Mouse (Mus musculus) intestine, postnatal 0 days (tissue): ENCODE measurements around the gene Srd5a3. TPM values are rescaled to one million over a fixed set of nuclear protein-coding genes. Genes with fewer than 3 reads are reported as not detected.

Experiments
- ATAC-seq: fragments of 200-750 bp; cut with Nextera tagmentation; 2 replicates; pipeline ENCODE4 v1.8.0; 2017; ENCODE audit warnings: mild to moderate bottlenecking, moderate TSS enrichment, moderate library complexity
- H3K27ac ChIP-seq: fragments of 300-500 bp; sonication (generic); 2 replicates; pipeline ENCODE4 v1.5.1; 2014; ENCODE audit warnings: mild to moderate bottlenecking, low read depth, low read length, moderate library complexity
- H3K27me3 ChIP-seq: fragments of 300-500 bp; sonication (generic); replicated peaks from 2 replicates; pipeline ENCODE4 v1.6.1; 2014; ENCODE audit warnings: low read length, mixed read lengths; ENCODE audit not compliant: control insufficient read depth, insufficient read depth
- H3K36me3 ChIP-seq: fragments of 300-500 bp; sonication (generic); 2 replicates; pipeline ENCODE4 v1.6.1; 2014; ENCODE audit warnings: mild to moderate bottlenecking, moderate library complexity; ENCODE audit not compliant: control insufficient read depth, insufficient read depth
- H3K4me1 ChIP-seq: fragments of 300-500 bp; sonication (generic); replicated peaks from 2 replicates; pipeline ENCODE4 v1.6.1; 2014; ENCODE audit warnings: antibody characterized with exemption, low read length, mixed read lengths; ENCODE audit not compliant: control insufficient read depth, insufficient read depth
- H3K4me2 ChIP-seq: fragments of 300-500 bp; sonication (generic); replicated peaks from 2 replicates; pipeline ENCODE4 v1.6.1; 2014; ENCODE audit warnings: low read depth, mild to moderate bottlenecking, moderate library complexity
- H3K4me3 ChIP-seq: fragments of 300-500 bp; sonication (generic); 2 replicates; pipeline ENCODE4 v1.5.1; 2014; ENCODE audit warnings: low read depth, low read length
- H3K9ac ChIP-seq: fragments of 300-500 bp; sonication (generic); 2 replicates; pipeline ENCODE4 v1.6.1; 2014; ENCODE audit warnings: mild to moderate bottlenecking, low read depth, low read length
- H3K9me3 ChIP-seq: fragments of 300-500 bp; sonication (generic); 2 replicates; pipeline ENCODE4 v1.6.1; 2016; ENCODE audit warnings: mixed run types; ENCODE audit not compliant: control insufficient read depth
- CTCF ChIP-seq: sonication (generic); IDR thresholded peaks from 2 replicates; pipeline ENCODE4 v1.5.1; 2016; ENCODE audit warnings: low read depth, mild to moderate bottlenecking, control low read depth, antibody characterized with exemption, moderate library complexity
- WGBS: fragments of 180-500 bp; shearing (Covaris S2); extraction: QIAGEN DNeasy Blood & Tissue Kit; methylation state at CpG from one replicate; pipeline ENCODE4 v1.1.7; 2014; 5-methylcytosine and 5-hydroxymethylcytosine counted together
- polyA plus RNA-seq: library from polyadenylated mRNA; unstranded; fragments of >200 nt; fragmentation: Nextera tagmentation; extraction: Ambion mirVana; gene quantifications from 2 replicates; pipeline ENCODE4 v1.2.1, GENCODE M21; 2015

Gene Srd5a3
- polyA plus RNA-seq, 1 experiment from 2014 or later: 44.1 TPM

DNA sequence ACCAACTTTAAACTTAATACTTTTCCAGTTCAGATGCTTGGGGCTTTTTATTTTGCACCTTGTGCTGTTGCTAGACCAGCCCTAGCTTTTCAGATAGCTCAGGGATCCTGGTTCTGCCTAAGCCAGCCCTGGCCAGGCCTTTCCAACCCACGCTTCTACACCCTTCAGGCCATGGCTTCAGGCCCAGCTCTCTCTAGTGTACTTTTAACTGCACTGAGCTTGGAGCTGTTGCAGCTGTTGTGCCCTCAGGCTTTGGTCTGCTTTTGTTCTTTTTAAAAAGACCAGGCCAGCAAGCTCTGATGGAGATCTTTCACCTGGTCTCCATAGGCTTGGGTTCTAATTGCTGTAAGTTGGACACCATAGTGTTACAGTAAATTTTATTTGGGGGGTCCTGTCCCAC, 4.4 kb upstream of the Srd5a3 start:
- WGBS: 81% methylated on average over 1 of the region's 1 CpGs

GRCm38 (mm10) chr5:76136271-76136670, 3.8 kb upstream of the Srd5a3 start:
- H3K4me2 ChIP-seq: no peak overlapping the region
- TF ChIP-seq CTCF: no peak
- no peak for ATAC-seq
- H3K9me3 ChIP-seq: no peaks in the 10 kb centered on the region
- WGBS: 92% methylated on average over 3 of the region's 3 CpGs
- no peaks in the 10 kb centered on the region for H3K36me3 ChIP-seq
- no peak overlapping the region for H3K9ac ChIP-seq
- no peaks in the 10 kb centered on the region for H3K27me3 ChIP-seq
- no peak overlapping the region for H3K4me3 ChIP-seq
- peaks cover 11% of the 10 kb centered on the region; the same call in 1 of the 2 replicates for H3K4me1 ChIP-seq
- no peak overlapping the region for H3K27ac ChIP-seq

More for the DNA sequence above, 4.4 kb upstream of the Srd5a3 start:
- Histone ChIP-seq H3K36me3 (no peaks in the 10 kb centered on the region), H3K4me1 (peaks cover 8% of the 10 kb centered on the region; the same call in 1 of the 2 replicates), H3K9ac (no peak overlapping the region), H3K27ac (no peak overlapping the region), H3K4me2 (no peak overlapping the region), H3K9me3 (no peaks in the 10 kb centered on the region), H3K27me3 (no peaks in the 10 kb centered on the region), H3K4me3 (no peak overlapping the region)
- TF ChIP-seq CTCF: no peak
- ATAC-seq: no peak

- Histone ChIP-seq H3K4me2 (no peak overlapping the region), H3K9me3 (no peaks in the 10 kb centered on the region), H3K27me3 (no peaks in the 10 kb centered on the region), H3K27ac (no peak overlapping the region), H3K4me3 (no peak overlapping the region), H3K9ac (no peak overlapping the region), H3K36me3 (no peaks in the 10 kb centered on the region), H3K4me1 (peaks cover 13% of the 10 kb centered on the region; the same call in 1 of the 2 replicates)
- 74% methylated on average over 1 of the region's 1 CpGs for WGBS
- TF ChIP-seq CTCF: no peak
- no peak for ATAC-seq
Measured at GRCm38 (mm10) chr5:76137586-76137985, 2.5 kb upstream of the Srd5a3 start.

DNA sequence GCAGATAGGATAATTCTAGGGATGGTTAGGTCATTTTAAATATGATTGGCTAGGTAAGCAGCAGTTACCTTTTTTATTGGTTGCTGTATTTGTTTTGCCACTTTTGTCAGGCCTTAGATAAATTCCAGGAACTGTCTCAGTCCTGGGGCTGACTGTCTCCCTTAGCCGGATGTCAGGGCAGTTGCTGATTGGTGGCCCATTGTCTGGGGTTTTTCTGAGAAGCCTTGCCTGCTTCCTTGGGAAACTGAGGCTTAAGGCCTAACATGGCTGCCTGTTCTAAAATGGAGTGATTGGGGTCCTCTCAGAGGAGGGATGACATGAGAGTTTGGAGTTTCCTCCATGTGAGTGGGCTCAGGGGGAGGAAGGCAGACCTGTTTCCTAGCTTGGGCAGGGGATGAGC, 2.0 kb upstream of the Srd5a3 start:
- ATAC-seq: no peak
- H3K36me3 ChIP-seq: no peaks in the 10 kb centered on the region

GRCm38 (mm10) chr5:76138512-76138911, 1.6 kb upstream of the Srd5a3 start:
- no peaks in the 10 kb centered on the region for H3K27me3 ChIP-seq
- no peak overlapping the region for H3K27ac ChIP-seq
- no peak for TF ChIP-seq CTCF
- ATAC-seq: no peak
- H3K9ac ChIP-seq: no peak overlapping the region
- peaks cover 13% of the 10 kb centered on the region; the same call in 1 of the 2 replicates for H3K4me1 ChIP-seq
- no peaks in the 10 kb centered on the region for H3K9me3 ChIP-seq
- no peak overlapping the region for H3K4me3 ChIP-seq
- H3K36me3 ChIP-seq: no peaks in the 10 kb centered on the region
- 57% methylated on average over 10 of the region's 10 CpGs for WGBS
- H3K4me2 ChIP-seq: no peak overlapping the region

More for the DNA sequence above, 2.0 kb upstream of the Srd5a3 start:
- 64% methylated on average over 1 of the region's 1 CpGs for WGBS
- H3K9ac ChIP-seq: no peak overlapping the region
- TF ChIP-seq CTCF: no peak
- no peaks in the 10 kb centered on the region for H3K27me3 ChIP-seq
- H3K4me1 ChIP-seq: peaks cover 13% of the 10 kb centered on the region; the same call in 1 of the 2 replicates
- H3K4me2 ChIP-seq: no peak overlapping the region
- H3K9me3 ChIP-seq: no peaks in the 10 kb centered on the region
- H3K27ac ChIP-seq: no peak overlapping the region
- H3K4me3 ChIP-seq: no peak overlapping the region

DNA sequence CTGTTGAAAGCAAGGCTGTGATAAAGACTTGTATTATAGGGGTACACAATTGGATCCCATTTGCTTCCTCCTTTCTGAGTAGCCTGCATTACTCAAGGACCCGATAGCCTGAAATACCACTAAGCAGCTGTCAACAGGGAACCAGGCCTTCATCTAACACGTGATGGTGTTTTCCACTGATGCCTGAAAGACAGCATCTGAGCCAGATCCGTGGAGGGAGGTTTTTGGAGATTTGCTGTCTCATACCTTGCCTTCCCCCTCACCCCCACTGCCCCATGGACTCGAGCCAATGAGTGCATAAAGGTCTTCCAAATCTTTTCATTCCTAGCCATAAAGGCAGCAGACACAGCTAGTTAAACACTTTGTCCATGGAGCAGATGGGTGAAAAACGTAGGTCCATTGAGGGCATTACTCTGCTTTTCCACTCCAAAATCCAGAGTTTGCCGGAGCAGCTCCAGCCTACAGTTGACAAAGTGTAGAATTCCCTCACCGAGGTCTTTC, 850 bp upstream of the Srd5a3 start:
- ATAC-seq: no peak
- no peak overlapping the region for H3K27ac ChIP-seq
- no peaks in the 10 kb centered on the region for H3K36me3 ChIP-seq
- H3K4me3 ChIP-seq: 0 out of 2 replicates have a peak overlapping the region, but pooled peaks have one; percentile 57
- H3K9me3 ChIP-seq: no peaks in the 10 kb centered on the region
- H3K4me2 ChIP-seq: peak overlapping the region; percentile 80
- H3K27me3 ChIP-seq: no peaks in the 10 kb centered on the region
- 59% methylated on average over 7 of the region's 7 CpGs for WGBS
- H3K9ac ChIP-seq: no peak overlapping the region
- TF ChIP-seq CTCF: no peak
- peaks cover 13% of the 10 kb centered on the region; the same call in 1 of the 2 replicates for H3K4me1 ChIP-seq
